Mouse (Mus musculus) liver, embryonic 14.5 days (tissue): ENCODE measurements around the gene Swsap1. TPM values are rescaled to one million over a fixed set of nuclear protein-coding genes. Genes with fewer than 3 reads are reported as not detected.

Experiments
- ATAC-seq: fragments of 200-750 bp; cut with Nextera tagmentation; 2 replicates; pipeline ENCODE4 v1.8.0; 2017; ENCODE audit warnings: moderate number of reproducible peaks, mild to moderate bottlenecking, moderate library complexity; ENCODE audit not compliant: insufficient read depth
- DNase-seq, 3 experiments: peaks; one replicate each; pipeline ENCODE4 v3.0.0-alpha.2; 2012 to 2013; ENCODE audit warnings: low read depth in 3 of 3, low spot score in 3 of 3
- H3K27ac ChIP-seq: fragments of 300-500 bp; sonication (generic); 2 replicates; pipeline ENCODE4 v1.5.1; 2014; ENCODE audit warnings: moderate library complexity, mild to moderate bottlenecking, control low read depth, inconsistent platforms
- H3K27me3 ChIP-seq: fragments of 300-500 bp; sonication (generic); 2 replicates; pipeline ENCODE4 v1.6.1; 2014; ENCODE audit warnings: mild to moderate bottlenecking, low read length, moderate library complexity; ENCODE audit not compliant: control insufficient read depth, insufficient read depth
- H3K36me3 ChIP-seq: fragments of 300-500 bp; sonication (generic); replicated peaks from 2 replicates; pipeline ENCODE4 v1.6.1; 2014; ENCODE audit warnings: low read depth; ENCODE audit not compliant: control insufficient read depth, insufficient read depth
- H3K4me1 ChIP-seq, 2 experiments: fragments of 200-500 bp in 1 of 2; fragments of 300-500 bp in 1 of 2; sonication (generic) in 1 of 2; replicated peaks; 2 replicates each; pipeline ENCODE4 v1.6.1; 2012 to 2014; ENCODE audit warnings: antibody characterized with exemption in 1 of 2, inconsistent platforms in 1 of 2, low read length in 1 of 2; ENCODE audit not compliant: control insufficient read depth in 2 of 2, insufficient read depth in 2 of 2
- H3K4me2 ChIP-seq: fragments of 300-500 bp; sonication (generic); 2 replicates; pipeline ENCODE4 v1.6.1; 2014; ENCODE audit warnings: low read depth, mild to moderate bottlenecking, control low read depth, moderate library complexity
- H3K4me3 ChIP-seq, 2 experiments: fragments of 200-500 bp in 1 of 2; fragments of 300-500 bp in 1 of 2; sonication (generic) in 1 of 2; 2 replicates each; pipeline ENCODE4 v1.5.1; 2012 to 2014; ENCODE audit warnings: low read depth in 2 of 2, low read length in 2 of 2, mild to moderate bottlenecking in 2 of 2, control low read depth in 1 of 2, inconsistent platforms in 1 of 2, moderate library complexity in 1 of 2; ENCODE audit not compliant: insufficient read depth in 1 of 2
- H3K9ac ChIP-seq: fragments of 300-500 bp; sonication (generic); replicated peaks from 2 replicates; pipeline ENCODE4 v1.6.1; 2014; ENCODE audit warnings: mild to moderate bottlenecking, control low read depth, moderate library complexity
- H3K9me3 ChIP-seq: fragments of 300-500 bp; sonication (generic); 2 replicates; pipeline ENCODE4 v1.6.1; 2016; ENCODE audit warnings: low read length, mixed read lengths; ENCODE audit not compliant: control insufficient read depth
- CTCF ChIP-seq: IDR thresholded peaks from 2 replicates; pipeline ENCODE4 v1.5.1; 2016; ENCODE audit warnings: antibody characterized with exemption, low read depth, control low read depth
- EP300 ChIP-seq: IDR thresholded peaks from 2 replicates; pipeline ENCODE4 v1.6.1; 2016; ENCODE audit warnings: antibody characterized with exemption, low read depth
- WGBS: fragments of 180-500 bp; shearing (Covaris S2); extraction: QIAGEN DNeasy Blood & Tissue Kit; methylation state at CpG from one replicate; pipeline ENCODE4 v1.1.7; 2014; ENCODE audit not compliant: insufficient replicate concordance; 5-methylcytosine and 5-hydroxymethylcytosine counted together
- polyA plus RNA-seq, 2 experiments: library from polyadenylated mRNA; depleted of rRNA in 1 of 2; stranded (reverse) in 1 of 2; unstranded in 1 of 2; fragments of >200 nt; fragmentation: Nextera tagmentation in 1 of 2; extraction: Ambion mirVana in 1 of 2; gene quantifications; 2 replicates each; pipeline versions ENCODE4 v1.2.1 to v1.2.3; 2012 to 2014

Swsap1 gene
- polyA plus RNA-seq, 2 experiments, result 1.4 to 3.5 TPM

- Histone ChIP-seq H3K27me3 (no peaks in the 10 kb centered on the region), H3K4me1 (no peaks in the 10 kb centered on the region; a peak in 2 of 4 replicates), H3K27ac (no peak overlapping the region), H3K9me3 (no peaks in the 10 kb centered on the region), H3K4me3 (no peak overlapping the region), H3K4me2 (no peak overlapping the region), H3K36me3 (no peaks in the 10 kb centered on the region), H3K9ac (no peak overlapping the region)
- ATAC-seq (no peak), DNase-seq (no peak)
- no peak for TF ChIP-seq EP300
- no peak for TF ChIP-seq CTCF
- WGBS, result 78% methylated on average over 12 of the region's 12 CpGs
Measured at GRCm38 (mm10) chr9:21934021-21934420, 21.5 kb upstream of the Swsap1 start.

- no peak overlapping the region for H3K4me2 ChIP-seq
- TF ChIP-seq CTCF, result no peak
- no peak for TF ChIP-seq EP300
- WGBS, result 49% methylated on average over 7 of the region's 7 CpGs
Measured at GRCm38 (mm10) chr9:21935466-21936131, 20.0 kb upstream of the Swsap1 start.

GRCm38 (mm10) chr9:21936692-21937570 is 18.6 kb upstream of the Swsap1 start, which contains the start of gene Plppr2:
Plppr2 (plus strand) TSS chr9:21937033.
- Histone ChIP-seq H3K27me3 (no peaks in the 10 kb centered on the region), H3K4me3 (peak within 1 kb of the TSS; percentile 38 to 43), H3K27ac (no peak within 1 kb of the TSS), H3K9ac (no peak within 1 kb of the TSS), H3K36me3 (no peaks in the 10 kb centered on the region), H3K4me2 (peak within 1 kb of the TSS; percentile 67), H3K4me1 (no peaks in the 10 kb centered on the region; a peak in 2 of 4 replicates), H3K9me3 (no peaks in the 10 kb centered on the region)
- DNase-seq, result peak; percentile 79 to 81 (median 80)
- no peak for TF ChIP-seq EP300
- TF ChIP-seq CTCF, result no peak
- ATAC-seq, result peak; percentile 90
- WGBS, result 2% methylated on average over 42 of the region's 43 CpGs

More at GRCm38 (mm10) chr9:21935466-21936131, 20.0 kb upstream of the Swsap1 start:
- Histone ChIP-seq H3K27me3 (no peaks in the 10 kb centered on the region), H3K9ac (no peak overlapping the region), H3K4me1 (no peaks in the 10 kb centered on the region; a peak in 2 of 4 replicates), H3K36me3 (no peaks in the 10 kb centered on the region), H3K9me3 (no peaks in the 10 kb centered on the region), H3K4me3 (no peak overlapping the region), H3K27ac (no peak overlapping the region)
- no peak for ATAC-seq
- no peak for DNase-seq

- Histone ChIP-seq H3K9me3 (no peaks in the 10 kb centered on the region), H3K27ac (no peak overlapping the region), H3K36me3 (no peaks in the 10 kb centered on the region), H3K27me3 (no peaks in the 10 kb centered on the region), H3K4me2 (no peak overlapping the region), H3K9ac (no peak overlapping the region), H3K4me3 (no peak overlapping the region), H3K4me1 (no peaks in the 10 kb centered on the region; a peak in 2 of 4 replicates)
- DNase-seq, result no peak
- TF ChIP-seq CTCF (no peak), EP300 (no peak)
- 65% methylated on average over 4 of the region's 4 CpGs for WGBS
- ATAC-seq, result no peak
Measured at GRCm38 (mm10) chr9:21937711-21938175, 17.8 kb upstream of the Swsap1 start.
